Mouse (Mus musculus) heart, postnatal 0 days (tissue): ENCODE data around the gene Ecsit.

ENCODE experiments used
- CTCF ChIP-seq: IDR thresholded peaks from 2 replicates; pipeline ENCODE4 v1.5.1; 2016; ENCODE audit warnings: antibody characterized with exemption, control low read depth, low read depth
- EP300 ChIP-seq: IDR thresholded peaks from 2 replicates; pipeline ENCODE4 v1.6.1; 2016; ENCODE audit warnings: antibody characterized with exemption, low read depth

- TF ChIP-seq CTCF (no peak), EP300 (no peak)
Measured at GRCm38 (mm10) chr9:22024592-22024991, 60.6 kb downstream of the Ecsit start.
